Mouse (Mus musculus) right cerebral cortex, postnatal 10 days (tissue): ENCODE data around the gene Gm10322.
A peak's percentile ranks its signal among the peaks of the same experiment; 100 is the strongest.

Experiments used
- DNase-seq, 2 experiments: peaks; one replicate each; pipeline ENCODE4 v3.0.0; 2021; ENCODE audit warnings: low spot score in 2 of 2

The Gm10322 gene

GRCm38 (mm10) chr10:59615981-59616520 lies at the start of gene Gm10322:
Gene Gm10322, plus strand, starts transcription at chr10:59616063.
- peak; percentile 63 to 68 for DNase-seq

- DNase-seq = peak; percentile 64 to 78
Observed at GRCm38 (mm10) chr10:59566968-59567367, 48.9 kb upstream of the Gm10322 start.

GRCm38 (mm10) chr10:59568665-59569480 lies 47.0 kb upstream of the Gm10322 start:
- DNase-seq = no peak

- no peak for DNase-seq
Observed at GRCm38 (mm10) chr10:59569481-59569869, 46.4 kb upstream of the Gm10322 start.

- no peak for DNase-seq
Observed at GRCm38 (mm10) chr10:59570360-59570759, 45.5 kb upstream of the Gm10322 start.

- no peak for DNase-seq
Observed at GRCm38 (mm10) chr10:59570780-59571179, 45.1 kb upstream of the Gm10322 start.

- no peak for DNase-seq
Observed at GRCm38 (mm10) chr10:59571273-59571672, 44.6 kb upstream of the Gm10322 start.

GRCm38 (mm10) chr10:59571964-59572363 lies 43.9 kb upstream of the Gm10322 start:
- DNase-seq = no peak

- no peak for DNase-seq
Observed at GRCm38 (mm10) chr10:59576305-59576704, 39.6 kb upstream of the Gm10322 start.

- no peak for DNase-seq
Observed at GRCm38 (mm10) chr10:59577871-59578801, 37.7 kb upstream of the Gm10322 start.

- no peak for DNase-seq
Observed at GRCm38 (mm10) chr10:59579645-59580044, 36.2 kb upstream of the Gm10322 start.

- no peak for DNase-seq
Observed at GRCm38 (mm10) chr10:59580593-59581149, 35.2 kb upstream of the Gm10322 start.

- no peak for DNase-seq
Observed at GRCm38 (mm10) chr10:59581826-59582543, 33.9 kb upstream of the Gm10322 start.

GRCm38 (mm10) chr10:59585621-59586020 lies 30.2 kb upstream of the Gm10322 start:
- DNase-seq = no peak

- no peak for DNase-seq
Observed at GRCm38 (mm10) chr10:59586821-59587220, 29.0 kb upstream of the Gm10322 start.

GRCm38 (mm10) chr10:59588135-59588534 lies 27.7 kb upstream of the Gm10322 start:
- DNase-seq = no peak

GRCm38 (mm10) chr10:59589420-59589819 lies 26.4 kb upstream of the Gm10322 start:
- DNase-seq = no peak

GRCm38 (mm10) chr10:59589856-59590255 lies 26.0 kb upstream of the Gm10322 start:
- no peak for DNase-seq

- DNase-seq = no peak
Observed at GRCm38 (mm10) chr10:59590606-59591005, 25.3 kb upstream of the Gm10322 start.

GRCm38 (mm10) chr10:59593826-59594570 lies 21.9 kb upstream of the Gm10322 start:
- DNase-seq = peak; percentile 79 to 81

- DNase-seq = no peak
Observed at GRCm38 (mm10) chr10:59600516-59600915, 15.3 kb upstream of the Gm10322 start.
